Mouse (Mus musculus): ENCODE results near the gene Prkce.

Gene Prkce

GRCm38 (mm10) chr17:86302861-86303331 lies 135.3 kb downstream of the Prkce start:
- DNase-seq = peak; percentile 68

GRCm38 (mm10) chr17:86303401-86304243 lies 136.0 kb downstream of the Prkce start:
- no peak for DNase-seq

- DNase-seq = no peak
Observed at GRCm38 (mm10) chr17:86304923-86305630, 137.5 kb downstream of the Prkce start.

GRCm38 (mm10) chr17:86306161-86306560 lies 138.6 kb downstream of the Prkce start:
- no peak for DNase-seq

- DNase-seq = peak; percentile 57
Observed at GRCm38 (mm10) chr17:86313413-86314139, 146.0 kb downstream of the Prkce start.

GRCm38 (mm10) chr17:86315874-86316273 lies 148.3 kb downstream of the Prkce start:
- DNase-seq = no peak

- no peak for DNase-seq
Observed at GRCm38 (mm10) chr17:86316771-86317170, 149.2 kb downstream of the Prkce start.

GRCm38 (mm10) chr17:86317197-86317596 lies 149.6 kb downstream of the Prkce start:
- no peak for DNase-seq

- no peak for DNase-seq
Observed at GRCm38 (mm10) chr17:86319967-86320602, 152.5 kb downstream of the Prkce start.

GRCm38 (mm10) chr17:86322840-86323239 lies 155.3 kb downstream of the Prkce start:
- DNase-seq = no peak

GRCm38 (mm10) chr17:86323310-86323709 lies 155.7 kb downstream of the Prkce start:
- no peak for DNase-seq

GRCm38 (mm10) chr17:86323909-86324686 lies 156.5 kb downstream of the Prkce start:
- no peak for DNase-seq

- DNase-seq = no peak
Observed at GRCm38 (mm10) chr17:86324756-86325155, 157.2 kb downstream of the Prkce start.

- no peak for DNase-seq
Observed at GRCm38 (mm10) chr17:86325317-86325716, 157.7 kb downstream of the Prkce start.

- DNase-seq = no peak
Observed at GRCm38 (mm10) chr17:86327958-86328357, 160.4 kb downstream of the Prkce start.

- no peak for DNase-seq
Observed at GRCm38 (mm10) chr17:86329273-86330075, 161.9 kb downstream of the Prkce start.

- DNase-seq = no peak
Observed at GRCm38 (mm10) chr17:86330076-86330955, 162.7 kb downstream of the Prkce start.

GRCm38 (mm10) chr17:86331835-86332234 lies 164.2 kb downstream of the Prkce start:
- DNase-seq = no peak

- peak; percentile 85 for DNase-seq
Observed at GRCm38 (mm10) chr17:86334990-86335389, 167.4 kb downstream of the Prkce start.

- peak; percentile 69 for DNase-seq
Observed at GRCm38 (mm10) chr17:86336652-86337073, 169.1 kb downstream of the Prkce start.

Measured in kidney, postnatal 14 days (tissue).